Mouse (Mus musculus) midbrain, embryonic 11.5 days (tissue): ENCODE results near the gene Slc17a8. TPM values are rescaled to one million over a fixed set of nuclear protein-coding genes. Genes with fewer than 3 reads are reported as not detected.
"Not testable (repeated sequence)": the region's sequence is repeated elsewhere in the genome, so short reads cannot be mapped to it uniquely, and the experiment has no call there.

Experiments used
- ATAC-seq: fragments of 200-750 bp; cut with Nextera tagmentation; 2 replicates; pipeline ENCODE4 v1.8.0; 2017; ENCODE audit warnings: moderate TSS enrichment, moderate library complexity; ENCODE audit not compliant: low FRiP score
- DNase-seq: peaks from one replicate; pipeline ENCODE4 v3.0.0; 2015; ENCODE audit warnings: low spot score; ENCODE audit errors: missing footprints
- H3K27ac ChIP-seq: fragments of 300-500 bp; sonication (generic); 2 replicates; pipeline ENCODE4 v1.5.1; 2014; ENCODE audit warnings: low read depth, low read length
- H3K27me3 ChIP-seq: fragments of 300-500 bp; sonication (generic); 2 replicates; pipeline ENCODE4 v1.6.1; 2014; ENCODE audit warnings: mild to moderate bottlenecking, low read length, moderate library complexity, mixed read lengths; ENCODE audit not compliant: control insufficient read depth, insufficient read depth
- H3K36me3 ChIP-seq: fragments of 300-500 bp; sonication (generic); 2 replicates; pipeline ENCODE4 v1.6.1; 2014; ENCODE audit warnings: mild to moderate bottlenecking, low read length, moderate library complexity, mixed read lengths; ENCODE audit not compliant: control insufficient read depth, insufficient read depth
- H3K4me1 ChIP-seq: fragments of 300-500 bp; sonication (generic); 2 replicates; pipeline ENCODE4 v1.6.1; 2014; ENCODE audit warnings: low read length; ENCODE audit not compliant: control insufficient read depth, insufficient read depth
- H3K4me2 ChIP-seq: fragments of 300-500 bp; sonication (generic); 2 replicates; pipeline ENCODE4 v1.6.1; 2014; ENCODE audit warnings: mild to moderate bottlenecking, moderate library complexity
- H3K4me3 ChIP-seq: fragments of 300-500 bp; sonication (generic); 2 replicates; pipeline ENCODE4 v1.5.1; 2014; ENCODE audit warnings: low read depth, low read length
- H3K9ac ChIP-seq: fragments of 300-500 bp; sonication (generic); 2 replicates; pipeline ENCODE4 v1.6.1; 2014; ENCODE audit warnings: low read length
- H3K9me3 ChIP-seq: fragments of 300-500 bp; sonication (generic); 2 replicates; pipeline ENCODE4 v1.6.1; 2016; ENCODE audit warnings: low read length; ENCODE audit not compliant: control insufficient read depth
- WGBS: fragments of 180-500 bp; shearing (Covaris S2); extraction: QIAGEN DNeasy Blood & Tissue Kit; methylation state at CpG from one replicate; pipeline ENCODE4 v1.1.7; 2014; 5-methylcytosine and 5-hydroxymethylcytosine counted together
- polyA plus RNA-seq: library from polyadenylated mRNA; unstranded; fragments of >200 nt; fragmentation: Nextera tagmentation; extraction: Ambion mirVana; gene quantifications from 2 replicates; pipeline ENCODE4 v1.2.1, GENCODE M21; 2014

The Slc17a8 gene
- polyA plus RNA-seq, 1 experiment from 2014 or later = 0.42 TPM

- not testable (repeated sequence) for H3K9ac ChIP-seq, H3K4me3 ChIP-seq, H3K36me3 ChIP-seq, H3K4me1 ChIP-seq, H3K27ac ChIP-seq, H3K27me3 ChIP-seq, H3K4me2 ChIP-seq, DNase-seq, ATAC-seq, H3K9me3 ChIP-seq
- 84% methylated on average over 7 of the region's 7 CpGs for WGBS
These were observed 67.2 kb downstream of the Slc17a8 start for GRCm38 (mm10) chr10:89553855-89554254.

GRCm38 (mm10) chr10:89553015-89553414 is 68.0 kb downstream of the Slc17a8 start:
- no peak for ATAC-seq

GRCm38 (mm10) chr10:89551657-89552056 is 69.4 kb downstream of the Slc17a8 start:
- Histone ChIP-seq H3K4me1 (no peaks in the 10 kb centered on the region), H3K36me3 (no peaks in the 10 kb centered on the region), H3K4me2 (no peak overlapping the region), H3K4me3 (no peak overlapping the region), H3K9ac (no peak overlapping the region), H3K9me3 (no peaks in the 10 kb centered on the region), H3K27ac (no peak overlapping the region), H3K27me3 (no peaks in the 10 kb centered on the region)
- WGBS = 89% methylated on average over 4 of the region's 4 CpGs
- DNase-seq (no peak), ATAC-seq (no peak)

More at GRCm38 (mm10) chr10:89553015-89553414, 68.0 kb downstream of the Slc17a8 start:
- Histone ChIP-seq H3K4me3 (no peak overlapping the region), H3K27me3 (no peaks in the 10 kb centered on the region), H3K36me3 (no peaks in the 10 kb centered on the region), H3K4me2 (no peak overlapping the region), H3K27ac (no peak overlapping the region), H3K9me3 (no peaks in the 10 kb centered on the region), H3K9ac (no peak overlapping the region), H3K4me1 (no peaks in the 10 kb centered on the region)
- 85% methylated on average over 5 of the region's 5 CpGs for WGBS
- DNase-seq = no peak

- Histone ChIP-seq H3K4me1 (no peaks in the 10 kb centered on the region), H3K27ac (no peak overlapping the region), H3K4me2 (no peak overlapping the region), H3K4me3 (no peak overlapping the region), H3K9ac (no peak overlapping the region), H3K9me3 (no peaks in the 10 kb centered on the region), H3K36me3 (no peaks in the 10 kb centered on the region), H3K27me3 (no peaks in the 10 kb centered on the region)
- no peak for ATAC-seq
- WGBS = 72% methylated on average over 6 of the region's 6 CpGs
- no peak for DNase-seq
These were observed 73.0 kb downstream of the Slc17a8 start for GRCm38 (mm10) chr10:89548028-89548427.

- 80% methylated on average over 2 of the region's 2 CpGs for WGBS
These were observed 74.1 kb downstream of the Slc17a8 start for GRCm38 (mm10) chr10:89546989-89547388.

GRCm38 (mm10) chr10:89543867-89544266 is 77.2 kb downstream of the Slc17a8 start:
- ATAC-seq = no peak
- H3K9ac ChIP-seq = no peak overlapping the region
- no peak overlapping the region for H3K27ac ChIP-seq
- H3K36me3 ChIP-seq = no peaks in the 10 kb centered on the region
- WGBS = 79% methylated on average over 6 of the region's 6 CpGs
- H3K4me2 ChIP-seq = no peak overlapping the region
- H3K4me3 ChIP-seq = no peak overlapping the region
- no peak for DNase-seq
- H3K4me1 ChIP-seq = no peaks in the 10 kb centered on the region
- H3K9me3 ChIP-seq = no peaks in the 10 kb centered on the region
- H3K27me3 ChIP-seq = no peaks in the 10 kb centered on the region

More at GRCm38 (mm10) chr10:89546989-89547388, 74.1 kb downstream of the Slc17a8 start:
- DNase-seq = no peak
- Histone ChIP-seq H3K27ac (no peak overlapping the region), H3K9ac (no peak overlapping the region), H3K4me2 (no peak overlapping the region), H3K4me3 (no peak overlapping the region), H3K27me3 (no peaks in the 10 kb centered on the region), H3K4me1 (no peaks in the 10 kb centered on the region), H3K9me3 (no peaks in the 10 kb centered on the region), H3K36me3 (no peaks in the 10 kb centered on the region)
- no peak for ATAC-seq

GRCm38 (mm10) chr10:89542321-89542720 is 78.7 kb downstream of the Slc17a8 start:
- H3K27ac ChIP-seq = no peak overlapping the region
- ATAC-seq (no peak), DNase-seq (no peak)
- WGBS = 88% methylated on average over 3 of the region's 3 CpGs
- H3K9ac ChIP-seq = no peak overlapping the region
- no peaks in the 10 kb centered on the region for H3K36me3 ChIP-seq
- no peaks in the 10 kb centered on the region for H3K4me1 ChIP-seq
- H3K9me3 ChIP-seq = no peaks in the 10 kb centered on the region
- no peak overlapping the region for H3K4me2 ChIP-seq
- no peaks in the 10 kb centered on the region for H3K27me3 ChIP-seq
- H3K4me3 ChIP-seq = no peak overlapping the region

- Histone ChIP-seq H3K9me3 (no peaks in the 10 kb centered on the region), H3K27me3 (no peaks in the 10 kb centered on the region), H3K9ac (no peak within 1 kb of the TSS), H3K4me3 (no peak within 1 kb of the TSS), H3K4me1 (no peaks in the 10 kb centered on the region), H3K27ac (no peak within 1 kb of the TSS), H3K4me2 (no peak within 1 kb of the TSS), H3K36me3 (no peaks in the 10 kb centered on the region)
- 86% methylated on average over 17 of the region's 17 CpGs for WGBS
- DNase-seq (no peak), ATAC-seq (no peak)
These were observed 87.9 kb downstream of the Slc17a8 start, which contains the start of gene Nr1h4 for GRCm38 (mm10) chr10:89532929-89533727. TSS of gene Nr1h4 (minus strand) at chr10:89533585.

GRCm38 (mm10) chr10:89532451-89532850 is 88.6 kb downstream of the Slc17a8 start:
- Histone ChIP-seq H3K9ac (no peak overlapping the region), H3K9me3 (no peaks in the 10 kb centered on the region), H3K4me2 (no peak overlapping the region), H3K27ac (no peak overlapping the region), H3K27me3 (no peaks in the 10 kb centered on the region), H3K36me3 (no peaks in the 10 kb centered on the region), H3K4me1 (no peaks in the 10 kb centered on the region), H3K4me3 (no peak overlapping the region)
- 88% methylated on average over 5 of the region's 5 CpGs for WGBS
- DNase-seq = no peak
- ATAC-seq = no peak
